Mouse (Mus musculus) G1E (cell line): ENCODE results near the gene Cbx4. TPM values are rescaled to one million over a fixed set of nuclear protein-coding genes. Genes with fewer than 3 reads are reported as not detected.

Source experiments
- ATAC-seq: 2 replicates; pipeline ENCODE4 v1.8.0; 2016; ENCODE audit warnings: mild to moderate bottlenecking; ENCODE audit not compliant: insufficient number of reproducible peaks, poor library complexity, low FRiP score, severe bottlenecking; ENCODE audit errors: extremely low read depth
- DNase-seq: peaks from one replicate; pipeline ENCODE4 v3.0.0; 2012; ENCODE audit warnings: low spot score
- H3K27me3 ChIP-seq: 2 replicates; pipeline ENCODE4 v1.6.1; 2012; ENCODE audit warnings: mild to moderate bottlenecking, low read length, inconsistent platforms; ENCODE audit not compliant: insufficient read depth
- H3K36me3 ChIP-seq: replicated peaks from 2 replicates; pipeline ENCODE3; 2012; ENCODE audit warnings: mild to moderate bottlenecking, inconsistent platforms
- H3K4me1 ChIP-seq: 2 replicates; pipeline ENCODE4 v1.6.1; 2012; ENCODE audit warnings: low read depth, low read length, inconsistent platforms, mixed read lengths; ENCODE audit not compliant: insufficient read depth
- H3K4me3 ChIP-seq: 2 replicates; pipeline ENCODE4 v1.5.1; 2012; ENCODE audit warnings: low read depth, mild to moderate bottlenecking, inconsistent platforms, low read length, moderate library complexity, mixed read lengths
- H3K9me3 ChIP-seq: replicated peaks from 2 replicates; pipeline ENCODE4 v1.6.1; 2012; ENCODE audit warnings: inconsistent platforms
- CTCF ChIP-seq: IDR thresholded peaks from 2 replicates; pipeline ENCODE4 v1.5.1; 2012; ENCODE audit warnings: low read depth, low read length, inconsistent platforms, mixed read lengths
- GATA1 ChIP-seq: IDR thresholded peaks from 2 replicates; pipeline ENCODE4 v1.6.1; 2012; ENCODE audit warnings: borderline replicate concordance, low read length, inconsistent platforms, mixed read lengths
- GATA2 ChIP-seq: IDR thresholded peaks from 2 replicates; pipeline ENCODE4 v1.6.1; 2012; ENCODE audit warnings: low read depth, low read length, inconsistent platforms, borderline replicate concordance
- POLR2AphosphoS5 ChIP-seq: IDR thresholded peaks from 2 replicates; pipeline ENCODE4 v1.6.1; 2012; ENCODE audit warnings: low read depth, low read length, inconsistent platforms; ENCODE audit not compliant: insufficient replicate concordance
- TAL1 ChIP-seq: conservative IDR thresholded peaks from 2 replicates; pipeline ENCODE4 v1.6.1; 2012; ENCODE audit warnings: low read depth, low read length, inconsistent platforms, mixed read lengths
- polyA plus RNA-seq: library from polyadenylated mRNA; stranded (reverse); fragments of >175 nt; gene quantifications from 2 replicates; pipeline ENCODE4 v1.2.3, GENCODE M21; 2012
- total RNA-seq, 2 experiments: library from RNA; stranded (forward) in 1 of 2; stranded (reverse) in 1 of 2; fragments of 200-1000 nt in 1 of 2; fragments of >200 nt in 1 of 2; fragmentation: Nextera tagmentation in 1 of 2; gene quantifications; 2 replicates each; pipeline ENCODE4 v1.2.3; 2014 to 2017

Gene Cbx4
- total and polyA plus RNA-seq, 3 experiments, result 0.03 TPM; not detected in 2

DNA sequence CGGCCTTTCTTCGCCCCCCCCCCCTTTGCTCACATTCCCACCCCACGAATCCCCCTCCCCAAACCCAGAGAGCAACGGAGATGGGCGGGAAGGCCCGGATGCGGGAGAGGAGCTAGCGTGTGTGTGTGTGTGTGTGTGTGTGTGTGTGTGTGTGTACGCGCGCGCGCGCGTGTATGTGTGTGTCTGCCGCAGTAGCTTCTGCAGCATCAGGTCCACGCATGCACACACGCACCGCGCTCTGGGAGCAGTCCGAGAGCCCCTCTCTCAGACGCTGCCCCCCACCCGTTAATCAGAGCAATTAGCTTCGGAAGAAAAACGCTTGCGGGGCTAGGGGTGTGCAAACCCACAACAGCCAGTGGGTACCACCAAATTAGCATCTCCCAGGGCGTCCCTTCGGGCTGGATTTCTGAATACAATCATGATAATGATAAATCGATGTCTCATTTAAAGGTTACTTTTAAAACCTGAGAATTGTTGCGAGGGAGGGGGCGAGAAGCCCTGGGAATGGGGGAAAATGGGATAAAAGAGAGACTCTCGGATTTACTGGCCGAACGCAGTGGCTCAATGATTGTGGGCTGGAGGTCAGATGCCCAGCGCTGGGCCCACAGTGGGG lies 32.2 kb downstream of the Cbx4 start:
- no peak for TF ChIP-seq TAL1
- no peak for TF ChIP-seq CTCF
- no peaks in the 10 kb centered on the region for H3K36me3 ChIP-seq
- no peaks in the 10 kb centered on the region for H3K4me1 ChIP-seq
- H3K9me3 ChIP-seq, result peaks cover 97% of the 10 kb centered on the region
- no peak overlapping the region; the same call in 1 of the 2 replicates for H3K4me3 ChIP-seq
- 0 out of 2 replicates have a peak, but pooled peaks cover 2% of the 10 kb centered on the region for H3K27me3 ChIP-seq
- DNase-seq, result no peak
- ATAC-seq, result no peak

DNA sequence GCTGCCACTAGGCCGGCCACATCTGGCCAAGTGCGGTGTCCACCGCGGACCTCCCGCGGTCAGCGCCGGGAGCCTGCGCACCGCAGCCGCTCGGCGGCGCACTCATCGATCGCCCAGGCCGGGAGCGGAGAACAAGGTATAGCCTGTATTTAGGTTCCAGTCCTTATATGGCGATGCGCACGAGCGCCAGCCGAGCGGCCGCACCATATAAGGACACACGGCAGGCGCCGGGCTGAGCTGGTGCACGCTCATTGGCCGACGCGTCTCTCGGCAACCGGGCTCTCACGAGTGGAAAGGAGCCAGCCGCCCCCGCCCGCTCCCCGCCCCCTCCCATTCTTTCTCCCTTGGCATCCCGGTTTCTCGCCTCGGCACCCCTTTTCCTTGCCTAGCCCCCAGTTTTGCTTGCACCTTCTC lies 32.8 kb downstream of the Cbx4 start:
- Histone ChIP-seq H3K9me3 (peaks cover 95% of the 10 kb centered on the region), H3K4me3 (no peak overlapping the region; the same call in 1 of the 2 replicates), H3K4me1 (no peaks in the 10 kb centered on the region), H3K27me3 (no peaks in the 10 kb centered on the region), H3K36me3 (no peaks in the 10 kb centered on the region)
- DNase-seq, result no peak
- ATAC-seq, result no peak
- TF ChIP-seq GATA2, result no peak

DNA sequence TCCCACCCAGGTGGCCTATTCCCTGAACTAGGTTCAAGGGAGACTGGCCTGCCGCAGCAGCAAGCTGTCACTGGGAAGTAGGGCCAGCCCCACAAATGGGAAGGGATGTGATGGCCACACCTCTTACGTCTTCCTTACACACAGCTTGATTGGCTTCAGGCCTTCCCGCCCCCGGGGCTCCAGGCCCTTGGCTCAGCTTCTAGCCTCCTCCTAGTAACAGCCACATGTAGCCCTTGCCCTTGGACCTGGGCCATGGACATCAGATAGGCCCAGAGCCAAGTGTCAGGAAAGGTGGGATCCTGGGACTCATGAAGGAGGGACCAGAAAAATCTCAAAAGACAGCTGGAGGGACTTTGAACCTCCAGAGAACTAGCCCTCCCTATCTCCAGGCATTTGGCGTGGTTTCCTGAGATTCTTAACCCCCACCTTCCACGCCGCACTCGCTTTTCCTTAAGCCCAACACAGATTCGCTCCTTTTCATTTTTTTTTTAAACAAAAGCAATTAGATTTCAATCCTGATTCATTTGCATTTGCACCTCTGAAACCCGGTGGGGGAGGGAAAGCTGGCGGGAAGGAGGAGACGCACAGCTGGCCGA lies 33.3 kb downstream of the Cbx4 start:
- H3K4me3 ChIP-seq, result peak overlapping the region; percentile 27; the same call in 1 of the 2 replicates
- DNase-seq, result no peak
- H3K27me3 ChIP-seq, result no peaks in the 10 kb centered on the region
- no peaks in the 10 kb centered on the region for H3K36me3 ChIP-seq
- no peaks in the 10 kb centered on the region for H3K4me1 ChIP-seq
- TF ChIP-seq GATA1 (no peak), POLR2AphosphoS5 (no peak)
- peaks cover 94% of the 10 kb centered on the region for H3K9me3 ChIP-seq
- ATAC-seq, result no peak

DNA sequence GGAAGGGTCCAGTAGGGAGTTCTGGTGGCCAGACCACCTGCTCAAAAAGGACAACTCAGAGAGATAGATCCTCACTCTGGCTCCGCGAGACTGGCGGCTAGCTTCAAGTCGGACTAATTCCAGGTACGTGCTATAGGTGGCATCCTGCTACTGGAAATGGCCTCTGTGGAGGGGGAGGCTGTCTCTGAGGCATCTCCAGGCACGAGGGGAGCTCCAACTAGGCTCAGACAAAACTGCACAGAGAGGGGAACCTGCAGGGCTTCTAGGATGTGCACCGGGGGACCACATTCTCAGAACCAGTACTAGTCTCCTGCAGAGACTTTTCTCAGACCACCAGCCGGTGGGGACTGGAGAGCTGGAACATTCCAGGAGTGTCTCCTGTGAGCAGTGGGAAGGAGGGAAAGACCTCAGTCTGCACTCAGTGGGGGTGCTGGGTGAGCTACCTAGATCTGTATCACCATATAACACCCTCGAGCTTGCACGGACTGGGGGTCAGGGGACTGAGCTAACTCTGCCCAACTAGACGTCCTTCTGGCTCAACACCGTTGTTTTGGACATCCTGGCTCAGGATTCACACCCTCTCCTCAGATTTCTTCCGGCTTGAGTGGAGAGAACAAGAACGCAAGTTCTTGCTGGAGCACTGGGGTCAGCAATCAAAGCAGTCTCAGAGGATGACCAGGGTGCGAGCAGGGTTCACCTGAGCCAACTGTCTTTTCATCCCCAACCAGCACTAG lies 33.9 kb downstream of the Cbx4 start:
- no peak for DNase-seq
- no peak for ATAC-seq
- TF ChIP-seq CTCF (no peak), POLR2AphosphoS5 (no peak), GATA1 (no peak), TAL1 (no peak), GATA2 (no peak)
- Histone ChIP-seq H3K36me3 (no peaks in the 10 kb centered on the region), H3K4me3 (peak overlapping the region; percentile 27; the same call in 1 of the 2 replicates), H3K4me1 (no peaks in the 10 kb centered on the region), H3K9me3 (peaks cover 94% of the 10 kb centered on the region), H3K27me3 (no peaks in the 10 kb centered on the region)

DNA sequence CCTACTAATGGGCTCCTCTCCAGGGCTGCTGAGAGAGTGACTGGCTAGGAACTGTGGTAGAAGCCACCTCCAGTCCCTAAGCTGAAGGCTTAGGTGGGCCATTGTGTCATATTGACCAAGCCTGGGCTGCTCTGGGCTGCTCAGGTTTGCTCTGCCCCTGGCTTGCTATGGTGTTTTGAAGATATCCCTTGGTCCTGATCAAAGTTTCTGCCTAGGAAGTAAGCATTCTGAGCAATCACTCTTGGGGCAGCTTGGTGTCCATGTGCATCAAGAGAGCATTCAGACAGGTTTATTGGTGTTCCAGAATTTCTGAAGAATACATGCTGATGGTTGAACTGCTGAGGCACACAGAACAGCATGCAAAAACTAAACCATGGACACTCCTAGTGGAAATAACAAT lies 34.6 kb downstream of the Cbx4 start:
- peaks cover 94% of the 10 kb centered on the region for H3K9me3 ChIP-seq
- no peak for DNase-seq
- H3K36me3 ChIP-seq, result no peaks in the 10 kb centered on the region
- no peaks in the 10 kb centered on the region for H3K4me1 ChIP-seq
- no peak overlapping the region for H3K4me3 ChIP-seq
- TF ChIP-seq GATA2 (no peak), CTCF (no peak), TAL1 (no peak), POLR2AphosphoS5 (no peak), GATA1 (no peak)
- no peaks in the 10 kb centered on the region for H3K27me3 ChIP-seq
- no peak for ATAC-seq

DNA sequence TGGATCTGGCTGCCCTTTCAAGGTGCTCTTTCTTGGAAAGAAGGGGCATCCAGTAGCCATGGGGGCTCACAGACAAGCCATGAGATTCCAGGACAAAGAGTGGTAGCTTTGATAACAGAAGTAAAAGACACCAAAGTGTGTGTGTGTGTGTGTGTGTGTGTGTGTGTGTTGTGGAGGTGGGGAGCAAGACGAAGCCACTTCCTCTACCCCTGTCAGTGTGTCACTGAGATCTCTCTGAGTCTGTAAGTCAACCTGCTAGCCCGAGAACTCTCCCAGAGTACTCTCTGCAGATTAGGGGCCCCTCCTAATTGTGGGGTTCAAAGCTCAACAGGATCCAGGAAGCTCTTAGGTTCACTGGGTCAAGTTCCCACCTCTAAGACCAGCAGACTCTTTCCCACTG lies 35.7 kb downstream of the Cbx4 start:
- H3K4me1 ChIP-seq, result no peaks in the 10 kb centered on the region

More for the DNA sequence above, 35.7 kb downstream of the Cbx4 start:
- Histone ChIP-seq H3K4me3 (no peak overlapping the region), H3K9me3 (peaks cover 94% of the 10 kb centered on the region), H3K27me3 (no peaks in the 10 kb centered on the region), H3K36me3 (no peaks in the 10 kb centered on the region)
- DNase-seq (no peak), ATAC-seq (no peak)
- no peak for TF ChIP-seq GATA1
- no peak for TF ChIP-seq TAL1
- no peak for TF ChIP-seq CTCF
- TF ChIP-seq POLR2AphosphoS5, result no peak
- TF ChIP-seq GATA2, result no peak
